Mouse (Mus musculus): ENCODE measurements at regions not wholly inside any gene's neighbourhood (a gene's known extent, or its start where the extent isn't known, plus 50 kb on each side); places are given as distances from the start of the nearest gene placed in this dataset.

GRCm38 (mm10) chr7:71189757-71190156 is 161.5 kb downstream of the Gm10295 start:
- Histone ChIP-seq H3K4me2 (no peak overlapping the region), H3K27me3 (replicated peaks) (no peaks in the 10 kb centered on the region), H3K9me3 (no peaks in the 10 kb centered on the region), H3K4me3 (no peak overlapping the region), H3K27ac (no peak overlapping the region), H3K36me3 (replicated peaks) (no peaks in the 10 kb centered on the region), H3K4me1 (peaks cover 6% of the 10 kb centered on the region), H3K9ac (no peak overlapping the region)
- ATAC-seq (replicated peaks): no peak
- 63% methylated on average over 6 of the region's 6 CpGs for WGBS

- no peak overlapping the region for H3K4me2 ChIP-seq
- peaks cover 4% of the 10 kb centered on the region for H3K4me1 ChIP-seq
- WGBS: 18% methylated on average over 6 of the region's 6 CpGs
- no peak overlapping the region for H3K9ac ChIP-seq
- no peak overlapping the region for H3K27ac ChIP-seq
- H3K4me3 ChIP-seq: no peak overlapping the region
- H3K27me3 ChIP-seq (replicated peaks): no peaks in the 10 kb centered on the region
- H3K9me3 ChIP-seq: no peaks in the 10 kb centered on the region
- no peak for ATAC-seq (replicated peaks)
- no peaks in the 10 kb centered on the region for H3K36me3 ChIP-seq (replicated peaks)
Measured at GRCm38 (mm10) chr7:71188119-71188518, 163.2 kb downstream of the Gm10295 start.

DNA sequence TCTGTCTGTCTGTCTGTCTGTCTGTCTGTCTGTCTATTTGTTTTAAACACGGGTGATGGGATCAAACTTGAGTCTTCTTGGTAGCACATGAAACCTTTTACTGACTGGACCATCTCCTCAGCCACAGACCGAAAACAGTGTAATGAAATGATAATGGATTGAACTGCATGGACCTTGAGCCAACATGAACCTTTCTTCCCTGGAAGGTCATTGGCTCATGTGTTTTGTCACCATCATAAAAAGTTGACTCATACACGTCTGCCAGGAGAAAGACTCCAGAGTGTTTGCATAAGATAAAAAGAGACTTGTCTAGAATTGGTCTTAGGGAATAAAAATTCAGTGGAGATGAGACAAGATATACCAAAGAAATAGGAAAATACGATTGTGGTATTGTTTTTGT is 176.4 kb downstream of the Gm10295 start:
- Histone ChIP-seq H3K4me3 (no peak overlapping the region), H3K4me2 (no peak overlapping the region), H3K9ac (no peak overlapping the region), H3K27me3 (replicated peaks) (no peaks in the 10 kb centered on the region), H3K27ac (no peak overlapping the region), H3K9me3 (no peaks in the 10 kb centered on the region), H3K36me3 (replicated peaks) (no peaks in the 10 kb centered on the region), H3K4me1 (no peaks in the 10 kb centered on the region)
- ATAC-seq (replicated peaks): no peak
- WGBS: 87% methylated on average over 4 of the region's 4 CpGs

- H3K36me3 ChIP-seq (replicated peaks): no peaks in the 10 kb centered on the region
- no peak overlapping the region for H3K4me2 ChIP-seq
- 75% methylated on average over 5 of the region's 5 CpGs for WGBS
- 0 out of 2 replicates have a peak, but pooled peaks cover 2% of the 10 kb centered on the region for H3K4me1 ChIP-seq
- H3K9ac ChIP-seq: no peak overlapping the region
- H3K27ac ChIP-seq: no peak overlapping the region
- H3K9me3 ChIP-seq: no peaks in the 10 kb centered on the region
- H3K27me3 ChIP-seq (replicated peaks): no peaks in the 10 kb centered on the region
- no peak for ATAC-seq (replicated peaks)
- no peak overlapping the region for H3K4me3 ChIP-seq
Measured at GRCm38 (mm10) chr7:71139068-71139467, 212.2 kb downstream of the Gm10295 start.

DNA sequence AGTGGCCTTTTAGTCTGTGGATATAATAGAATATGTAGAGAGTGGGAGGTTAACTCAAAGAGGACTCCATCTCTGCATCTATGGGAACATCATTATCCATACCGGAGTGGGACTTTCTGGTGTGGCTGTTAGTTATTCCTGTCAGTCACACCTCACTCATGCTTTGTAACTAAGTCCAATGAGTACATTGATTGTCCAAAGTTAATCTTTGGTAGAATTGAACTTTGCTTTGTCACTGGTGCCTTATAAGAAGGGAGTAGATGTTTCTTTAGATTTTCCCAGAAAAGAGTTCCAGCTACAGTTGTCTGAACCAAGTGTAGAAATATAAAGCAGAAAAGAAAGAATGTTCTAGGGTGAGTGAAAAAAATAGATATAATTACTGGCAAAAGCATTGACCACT is 221.3 kb downstream of the Gm10295 start:
- WGBS: 96% methylated on average over 1 of the region's 1 CpGs
- no peaks in the 10 kb centered on the region for H3K9me3 ChIP-seq
- no peak overlapping the region for H3K4me2 ChIP-seq
- H3K27ac ChIP-seq: no peak overlapping the region
- no peaks in the 10 kb centered on the region for H3K27me3 ChIP-seq (replicated peaks)
- no peak overlapping the region for H3K9ac ChIP-seq
- no peaks in the 10 kb centered on the region for H3K4me1 ChIP-seq
- H3K4me3 ChIP-seq: no peak overlapping the region
- no peak for ATAC-seq (replicated peaks)
- no peaks in the 10 kb centered on the region for H3K36me3 ChIP-seq (replicated peaks)

DNA sequence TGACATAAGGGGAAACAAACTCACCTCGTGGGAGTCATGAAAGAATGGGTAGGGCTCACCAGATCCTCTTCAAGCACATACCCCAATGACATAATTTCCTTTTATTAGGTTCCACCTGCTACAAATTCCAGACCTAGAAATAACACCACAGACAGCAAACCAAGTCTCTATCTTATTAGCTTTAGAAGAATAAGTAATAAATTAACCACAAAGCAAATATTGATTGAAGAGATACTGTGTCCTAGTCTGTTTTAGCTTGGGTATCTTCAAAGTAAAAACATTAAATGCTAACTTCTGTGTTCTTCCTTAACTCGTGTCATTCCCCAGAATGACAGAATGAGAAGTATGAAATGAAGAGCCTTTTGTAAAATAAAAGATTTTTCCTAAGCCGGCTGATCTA is 222.4 kb downstream of the Gm10295 start:
- H3K4me1 ChIP-seq: no peaks in the 10 kb centered on the region
- no peak for ATAC-seq (replicated peaks)
- no peak overlapping the region for H3K27ac ChIP-seq
- H3K27me3 ChIP-seq (replicated peaks): no peaks in the 10 kb centered on the region
- 82% methylated on average over 3 of the region's 3 CpGs for WGBS
- no peak overlapping the region for H3K4me2 ChIP-seq
- no peaks in the 10 kb centered on the region for H3K9me3 ChIP-seq
- H3K9ac ChIP-seq: no peak overlapping the region
- no peaks in the 10 kb centered on the region for H3K36me3 ChIP-seq (replicated peaks)
- no peak overlapping the region for H3K4me3 ChIP-seq

DNA sequence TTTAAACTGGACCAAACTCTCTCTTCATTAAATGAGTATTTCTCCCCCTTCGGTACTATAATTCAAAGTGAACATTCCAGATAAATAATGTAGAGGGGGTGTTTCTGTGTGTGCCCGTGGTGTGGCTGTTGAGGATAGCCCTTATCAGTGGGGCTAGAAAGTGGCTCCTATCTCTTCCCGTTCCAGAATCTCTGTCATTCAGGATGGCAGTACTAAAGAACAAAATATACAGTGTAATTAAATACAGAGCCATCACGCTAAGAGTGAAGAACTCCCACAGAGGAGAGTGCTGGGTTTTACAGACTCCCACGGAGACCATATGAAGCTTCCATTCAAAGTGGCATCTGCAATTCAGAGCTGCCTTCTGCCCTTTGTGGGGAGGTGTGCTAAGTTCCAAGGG is 229.8 kb downstream of the Gm10295 start:
- H3K4me2 ChIP-seq: no peak overlapping the region
- 43% methylated on average over 5 of the region's 5 CpGs for WGBS
- H3K36me3 ChIP-seq (replicated peaks): no peaks in the 10 kb centered on the region
- H3K9me3 ChIP-seq: no peaks in the 10 kb centered on the region
- ATAC-seq (replicated peaks): no peak
- no peak overlapping the region for H3K27ac ChIP-seq
- no peaks in the 10 kb centered on the region for H3K27me3 ChIP-seq (replicated peaks)
- no peak overlapping the region for H3K4me3 ChIP-seq
- no peaks in the 10 kb centered on the region for H3K4me1 ChIP-seq
- H3K9ac ChIP-seq: no peak overlapping the region

DNA sequence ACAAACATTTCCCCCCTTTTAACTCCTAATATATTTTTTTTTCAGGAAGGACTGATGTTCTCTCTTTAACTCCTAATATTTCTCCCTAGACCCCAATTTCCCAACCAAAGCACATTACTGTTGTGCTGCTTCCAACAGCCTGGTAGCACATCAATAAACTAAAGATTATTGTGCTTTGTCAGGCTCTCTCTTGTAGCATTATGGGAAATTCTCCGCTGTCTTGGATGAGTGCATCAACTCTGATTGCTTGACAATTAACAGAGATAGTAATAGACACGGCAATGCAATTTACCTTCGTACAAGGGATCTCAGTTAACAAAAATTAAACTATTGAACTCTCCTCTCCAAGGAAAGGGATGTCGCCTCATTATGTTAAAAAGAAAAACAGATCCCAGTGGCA is 230.3 kb downstream of the Gm10295 start:
- ATAC-seq (replicated peaks): no peak

GRCm38 (mm10) chr7:71119987-71120386 is 231.3 kb downstream of the Gm10295 start:
- H3K27ac ChIP-seq: no peak overlapping the region
- 77% methylated on average over 6 of the region's 6 CpGs for WGBS

More for the DNA sequence above, 230.3 kb downstream of the Gm10295 start:
- Histone ChIP-seq H3K9me3 (no peaks in the 10 kb centered on the region), H3K27me3 (replicated peaks) (no peaks in the 10 kb centered on the region), H3K27ac (no peak overlapping the region), H3K4me1 (no peaks in the 10 kb centered on the region), H3K36me3 (replicated peaks) (no peaks in the 10 kb centered on the region), H3K9ac (no peak overlapping the region), H3K4me3 (no peak overlapping the region), H3K4me2 (no peak overlapping the region)
- 69% methylated on average over 4 of the region's 4 CpGs for WGBS

GRCm38 (mm10) chr7:71107101-71107500 is 244.2 kb downstream of the Gm10295 start:
- no peak overlapping the region for H3K27ac ChIP-seq
- no peaks in the 10 kb centered on the region for H3K4me1 ChIP-seq
- no peaks in the 10 kb centered on the region for H3K9me3 ChIP-seq
- H3K9ac ChIP-seq: no peak overlapping the region
- no peak overlapping the region for H3K4me3 ChIP-seq
- 90% methylated on average over 6 of the region's 6 CpGs for WGBS
- ATAC-seq (replicated peaks): no peak
- no peaks in the 10 kb centered on the region for H3K27me3 ChIP-seq (replicated peaks)
- no peak overlapping the region for H3K4me2 ChIP-seq
- H3K36me3 ChIP-seq (replicated peaks): no peaks in the 10 kb centered on the region

More at GRCm38 (mm10) chr7:71119987-71120386, 231.3 kb downstream of the Gm10295 start:
- Histone ChIP-seq H3K9ac (no peak overlapping the region), H3K9me3 (no peaks in the 10 kb centered on the region), H3K4me3 (no peak overlapping the region), H3K4me1 (no peaks in the 10 kb centered on the region), H3K36me3 (replicated peaks) (no peaks in the 10 kb centered on the region), H3K4me2 (no peak overlapping the region), H3K27me3 (replicated peaks) (no peaks in the 10 kb centered on the region)
- no peak for ATAC-seq (replicated peaks)

- no peak overlapping the region for H3K4me2 ChIP-seq
- ATAC-seq (replicated peaks): no peak
- no peaks in the 10 kb centered on the region for H3K36me3 ChIP-seq (replicated peaks)
- H3K27me3 ChIP-seq (replicated peaks): no peaks in the 10 kb centered on the region
- WGBS: 83% methylated on average over 2 of the region's 2 CpGs
- no peaks in the 10 kb centered on the region for H3K4me1 ChIP-seq
- no peaks in the 10 kb centered on the region for H3K9me3 ChIP-seq
- no peak overlapping the region for H3K27ac ChIP-seq
- no peak overlapping the region for H3K4me3 ChIP-seq
- H3K9ac ChIP-seq: no peak overlapping the region
Measured at GRCm38 (mm10) chr7:71100266-71100665, 251.0 kb downstream of the Gm10295 start.

DNA sequence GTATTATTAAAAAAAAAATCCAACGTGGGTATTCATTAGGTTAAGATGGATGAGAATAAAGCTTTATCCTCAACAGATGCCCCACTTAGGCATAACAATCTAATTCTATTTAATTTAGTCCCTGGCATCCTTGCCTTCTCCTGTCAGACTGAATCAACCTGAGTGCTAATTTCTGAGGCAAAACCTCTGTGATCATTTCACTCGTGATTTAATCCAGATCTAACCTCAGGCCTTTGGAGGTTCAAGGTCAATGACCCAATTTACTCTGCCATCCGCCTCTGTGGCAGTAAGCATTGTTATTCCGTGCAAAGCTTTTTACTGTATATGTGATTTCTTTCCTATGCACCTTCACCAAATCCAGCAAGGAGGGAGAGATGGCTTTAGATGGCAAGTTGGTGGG is 253.0 kb downstream of the Gm10295 start:
- Histone ChIP-seq H3K9me3 (no peaks in the 10 kb centered on the region), H3K9ac (no peak overlapping the region), H3K36me3 (replicated peaks) (no peaks in the 10 kb centered on the region), H3K27me3 (replicated peaks) (no peaks in the 10 kb centered on the region), H3K4me1 (no peaks in the 10 kb centered on the region), H3K4me2 (no peak overlapping the region), H3K4me3 (no peak overlapping the region), H3K27ac (no peak overlapping the region)
- 40% methylated on average over 4 of the region's 4 CpGs for WGBS
- ATAC-seq (replicated peaks): no peak

DNA sequence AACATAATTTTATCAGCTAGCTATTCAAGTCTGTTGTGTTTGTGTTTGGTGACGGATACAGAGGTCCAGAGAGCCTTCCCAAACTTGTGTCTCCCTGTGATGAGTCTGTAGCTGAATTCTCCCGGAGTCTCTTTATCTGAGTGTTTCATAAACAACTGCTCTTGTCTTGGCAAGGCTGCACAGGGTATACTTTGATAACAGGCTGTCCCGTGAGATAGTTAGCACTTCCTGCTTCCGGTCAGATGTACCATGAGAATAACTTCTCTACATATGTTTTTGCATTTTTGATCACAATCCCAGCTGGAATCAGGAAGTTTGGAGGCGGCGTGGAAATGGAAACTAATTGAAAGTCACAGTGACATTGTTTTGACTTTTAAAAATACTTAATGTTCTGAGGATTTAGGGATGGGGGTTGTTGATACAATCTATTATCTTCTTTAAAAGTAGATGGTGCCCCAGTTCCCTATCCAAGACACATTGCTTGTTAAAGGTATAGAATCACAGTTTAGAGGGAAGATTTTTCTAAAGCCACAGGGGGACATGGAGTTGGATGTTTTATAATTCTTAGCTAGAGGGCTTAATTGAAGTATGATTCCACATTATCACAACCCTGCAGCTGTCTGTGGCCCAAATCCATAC is 257.9 kb downstream of the Gm10295 start:
- H3K27me3 ChIP-seq (replicated peaks): no peaks in the 10 kb centered on the region
- ATAC-seq (replicated peaks): no peak
- H3K4me2 ChIP-seq: no peak overlapping the region
- H3K4me1 ChIP-seq: no peaks in the 10 kb centered on the region
- 82% methylated on average over 6 of the region's 6 CpGs for WGBS
- H3K4me3 ChIP-seq: no peak overlapping the region
- H3K9me3 ChIP-seq: no peaks in the 10 kb centered on the region
- no peak overlapping the region for H3K27ac ChIP-seq
- no peaks in the 10 kb centered on the region for H3K36me3 ChIP-seq (replicated peaks)
- H3K9ac ChIP-seq: no peak overlapping the region

Measured in midbrain, embryonic 15.5 days (tissue).